Mouse (Mus musculus): ENCODE data around the gene Ptprn2. TPM values are rescaled to one million over a fixed set of nuclear protein-coding genes. Genes with fewer than 3 reads are reported as not detected.

Ptprn2 gene
- polyA plus RNA-seq, 1 experiment from 2014 or later, result 0.16 TPM

GRCm38 (mm10) chr12:117200590-117200989 lies 715.1 kb downstream of the Ptprn2 start:
- no peaks in the 10 kb centered on the region for H3K9me3 ChIP-seq
- H3K27ac ChIP-seq, result peak overlapping the region; percentile 82
- H3K27me3 ChIP-seq (ENCODE audit: insufficient read depth, poor library complexity, severe bottlenecking), result peaks cover 11% of the 10 kb centered on the region; the same call in 1 of the 2 replicates
- peak; percentile 78 for DNase-seq (ENCODE audit: low spot score)
- WGBS, result 21% methylated on average over 5 of the region's 5 CpGs
- H3K36me3 ChIP-seq, result no peaks in the 10 kb centered on the region
- H3K4me3 ChIP-seq, result peak overlapping the region; percentile 38
- H3K4me1 ChIP-seq, result peaks cover 29% of the 10 kb centered on the region

GRCm38 (mm10) chr12:117203506-117203905 lies 718.0 kb downstream of the Ptprn2 start:
- Histone ChIP-seq H3K36me3 (no peaks in the 10 kb centered on the region), H3K4me1 (peaks cover 24% of the 10 kb centered on the region), H3K4me3 (no peak overlapping the region), H3K27me3 (ENCODE audit: insufficient read depth, poor library complexity, severe bottlenecking) (0 out of 2 replicates have a peak, but pooled peaks cover 4% of the 10 kb centered on the region), H3K9me3 (no peaks in the 10 kb centered on the region), H3K27ac (no peak overlapping the region)
- WGBS, result 72% methylated on average over 7 of the region's 7 CpGs
- no peak for DNase-seq (ENCODE audit: low spot score)

GRCm38 (mm10) chr12:117204905-117205304 lies 719.4 kb downstream of the Ptprn2 start:
- Histone ChIP-seq H3K27ac (no peak overlapping the region), H3K27me3 (ENCODE audit: insufficient read depth, poor library complexity, severe bottlenecking) (0 out of 2 replicates have a peak, but pooled peaks cover 4% of the 10 kb centered on the region), H3K4me1 (peaks cover 23% of the 10 kb centered on the region), H3K36me3 (no peaks in the 10 kb centered on the region), H3K4me3 (no peak overlapping the region), H3K9me3 (no peaks in the 10 kb centered on the region)
- DNase-seq (ENCODE audit: low spot score), result no peak

- Histone ChIP-seq H3K9me3 (no peaks in the 10 kb centered on the region), H3K4me3 (no peak overlapping the region), H3K27me3 (ENCODE audit: insufficient read depth, poor library complexity, severe bottlenecking) (0 out of 2 replicates have a peak, but pooled peaks cover 4% of the 10 kb centered on the region), H3K27ac (no peak overlapping the region), H3K4me1 (peaks cover 4% of the 10 kb centered on the region), H3K36me3 (no peaks in the 10 kb centered on the region)
- DNase-seq (ENCODE audit: low spot score), result no peak
- 51% methylated on average over 4 of the region's 4 CpGs for WGBS
These were observed 722.1 kb downstream of the Ptprn2 start for GRCm38 (mm10) chr12:117207421-117208120.

GRCm38 (mm10) chr12:117210467-117210866 lies 724.9 kb downstream of the Ptprn2 start:
- no peak overlapping the region for H3K27ac ChIP-seq
- no peaks in the 10 kb centered on the region for H3K27me3 ChIP-seq (ENCODE audit: insufficient read depth, poor library complexity, severe bottlenecking)
- H3K4me3 ChIP-seq, result no peak overlapping the region
- no peak for DNase-seq (ENCODE audit: low spot score)
- no peaks in the 10 kb centered on the region for H3K4me1 ChIP-seq
- no peaks in the 10 kb centered on the region for H3K9me3 ChIP-seq
- H3K36me3 ChIP-seq, result no peaks in the 10 kb centered on the region
- 90% methylated on average over 4 of the region's 4 CpGs for WGBS

- H3K27me3 ChIP-seq (ENCODE audit: insufficient read depth, poor library complexity, severe bottlenecking), result no peaks in the 10 kb centered on the region
These were observed 728.0 kb downstream of the Ptprn2 start for GRCm38 (mm10) chr12:117213531-117213930.

GRCm38 (mm10) chr12:117214272-117214671 lies 728.8 kb downstream of the Ptprn2 start:
- Histone ChIP-seq H3K27me3 (ENCODE audit: insufficient read depth, poor library complexity, severe bottlenecking) (no peaks in the 10 kb centered on the region), H3K9me3 (no peaks in the 10 kb centered on the region), H3K4me3 (no peak overlapping the region), H3K4me1 (no peaks in the 10 kb centered on the region), H3K27ac (no peak overlapping the region), H3K36me3 (no peaks in the 10 kb centered on the region)
- 85% methylated on average over 4 of the region's 4 CpGs for WGBS
- no peak for DNase-seq (ENCODE audit: low spot score)

More at GRCm38 (mm10) chr12:117213531-117213930, 728.0 kb downstream of the Ptprn2 start:
- Histone ChIP-seq H3K9me3 (no peaks in the 10 kb centered on the region), H3K27ac (no peak overlapping the region), H3K4me1 (no peaks in the 10 kb centered on the region), H3K4me3 (no peak overlapping the region), H3K36me3 (no peaks in the 10 kb centered on the region)
- WGBS, result 39% methylated on average over 1 of the region's 1 CpGs
- no peak for DNase-seq (ENCODE audit: low spot score)

- WGBS, result 84% methylated on average over 5 of the region's 5 CpGs
- no peaks in the 10 kb centered on the region for H3K9me3 ChIP-seq
- no peak overlapping the region for H3K4me3 ChIP-seq
- H3K27me3 ChIP-seq (ENCODE audit: insufficient read depth, poor library complexity, severe bottlenecking), result no peaks in the 10 kb centered on the region
- H3K4me1 ChIP-seq, result no peaks in the 10 kb centered on the region
- no peak overlapping the region for H3K27ac ChIP-seq
- H3K36me3 ChIP-seq, result no peaks in the 10 kb centered on the region
- no peak for DNase-seq (ENCODE audit: low spot score)
These were observed 729.4 kb downstream of the Ptprn2 start for GRCm38 (mm10) chr12:117214919-117215318.

- no peak for DNase-seq (ENCODE audit: low spot score)
- Histone ChIP-seq H3K4me3 (no peak overlapping the region), H3K4me1 (peaks cover 16% of the 10 kb centered on the region), H3K36me3 (no peaks in the 10 kb centered on the region), H3K9me3 (no peaks in the 10 kb centered on the region), H3K27me3 (ENCODE audit: insufficient read depth, poor library complexity, severe bottlenecking) (no peaks in the 10 kb centered on the region), H3K27ac (no peak overlapping the region)
- WGBS, result 79% methylated on average over 4 of the region's 4 CpGs
These were observed 736.4 kb downstream of the Ptprn2 start for GRCm38 (mm10) chr12:117221909-117222308.

GRCm38 (mm10) chr12:117224036-117224435 lies 738.5 kb downstream of the Ptprn2 start:
- 50% methylated on average over 1 of the region's 1 CpGs for WGBS
- peak; percentile 70 for DNase-seq (ENCODE audit: low spot score)
- H3K27me3 ChIP-seq (ENCODE audit: insufficient read depth, poor library complexity, severe bottlenecking), result no peaks in the 10 kb centered on the region
- no peak overlapping the region for H3K4me3 ChIP-seq
- H3K9me3 ChIP-seq, result no peaks in the 10 kb centered on the region
- H3K36me3 ChIP-seq, result no peaks in the 10 kb centered on the region
- no peak overlapping the region for H3K27ac ChIP-seq
- peaks cover 19% of the 10 kb centered on the region for H3K4me1 ChIP-seq

GRCm38 (mm10) chr12:117227236-117227635 lies 741.7 kb downstream of the Ptprn2 start:
- Histone ChIP-seq H3K27me3 (ENCODE audit: insufficient read depth, poor library complexity, severe bottlenecking) (no peaks in the 10 kb centered on the region), H3K4me3 (no peak overlapping the region), H3K36me3 (no peaks in the 10 kb centered on the region), H3K4me1 (peaks cover 19% of the 10 kb centered on the region), H3K27ac (no peak overlapping the region), H3K9me3 (no peaks in the 10 kb centered on the region)
- WGBS, result 75% methylated on average over 3 of the region's 3 CpGs
- no peak for DNase-seq (ENCODE audit: low spot score)

- Histone ChIP-seq H3K36me3 (no peaks in the 10 kb centered on the region), H3K27ac (no peak overlapping the region), H3K4me1 (peaks cover 12% of the 10 kb centered on the region), H3K27me3 (ENCODE audit: insufficient read depth, poor library complexity, severe bottlenecking) (no peaks in the 10 kb centered on the region), H3K9me3 (no peaks in the 10 kb centered on the region), H3K4me3 (no peak overlapping the region)
- WGBS, result 91% methylated on average over 4 of the region's 4 CpGs
- no peak for DNase-seq (ENCODE audit: low spot score)
These were observed 743.9 kb downstream of the Ptprn2 start for GRCm38 (mm10) chr12:117229442-117229841.

- Histone ChIP-seq H3K27me3 (ENCODE audit: insufficient read depth, poor library complexity, severe bottlenecking) (no peaks in the 10 kb centered on the region; the same call in 1 of the 2 replicates), H3K9me3 (no peaks in the 10 kb centered on the region), H3K36me3 (no peaks in the 10 kb centered on the region), H3K4me3 (no peak overlapping the region), H3K27ac (no peak overlapping the region), H3K4me1 (peaks cover 12% of the 10 kb centered on the region)
- no peak for DNase-seq (ENCODE audit: low spot score)
- WGBS, result 83% methylated on average over 6 of the region's 6 CpGs
These were observed 744.8 kb downstream of the Ptprn2 start for GRCm38 (mm10) chr12:117230282-117230681.

All from heart, embryonic 10.5 days (tissue).